Mouse (Mus musculus) kidney, postnatal 0 days (tissue): ENCODE measurements at regions not wholly inside any gene's neighbourhood (a gene's known extent, or its start where the extent isn't known, plus 50 kb on each side); places are given as distances from the start of the nearest gene placed in this dataset.

Experiments
- ATAC-seq: fragments of 200-750 bp; cut with Nextera tagmentation; replicated peaks from 2 replicates; pipeline ENCODE4 v1.8.0; 2017; ENCODE audit warnings: low read depth, moderate number of reproducible peaks, moderate TSS enrichment, moderate library complexity; ENCODE audit not compliant: low FRiP score
- DNase-seq: peaks from one replicate; pipeline ENCODE4 v3.0.0-alpha.2; 2016; ENCODE audit warnings: low spot score
- H3K27ac ChIP-seq: fragments of 300-500 bp; sonication (generic); 2 replicates; pipeline ENCODE4 v1.5.1; 2014; ENCODE audit warnings: mild to moderate bottlenecking
- H3K27me3 ChIP-seq: fragments of 300-500 bp; sonication (generic); 2 replicates; pipeline ENCODE4 v1.6.1; 2014; ENCODE audit warnings: low read length, mixed read lengths; ENCODE audit not compliant: insufficient read depth
- H3K36me3 ChIP-seq: fragments of 300-500 bp; sonication (generic); 2 replicates; pipeline ENCODE4 v1.6.1; 2014; ENCODE audit warnings: low read length, mixed read lengths; ENCODE audit not compliant: insufficient read depth
- H3K4me1 ChIP-seq: fragments of 300-500 bp; sonication (generic); replicated peaks from 2 replicates; pipeline ENCODE4 v1.6.1; 2014; ENCODE audit warnings: antibody characterized with exemption, low read length, mixed read lengths; ENCODE audit not compliant: insufficient read depth
- H3K4me2 ChIP-seq: fragments of 300-500 bp; sonication (generic); 2 replicates; pipeline ENCODE4 v1.6.1; 2014; ENCODE audit warnings: mild to moderate bottlenecking, low read length, moderate library complexity, mixed read lengths
- H3K4me3 ChIP-seq: fragments of 300-500 bp; sonication (generic); replicated peaks from 2 replicates; pipeline ENCODE4 v1.5.1; 2014; ENCODE audit warnings: low read depth, low read length
- H3K9ac ChIP-seq: fragments of 300-500 bp; sonication (generic); 2 replicates; pipeline ENCODE4 v1.6.1; 2014; ENCODE audit warnings: low read depth, low read length
- H3K9me3 ChIP-seq: fragments of 300-500 bp; sonication (generic); replicated peaks from 2 replicates; pipeline ENCODE4 v1.6.1; 2016; ENCODE audit warnings: low read length, inconsistent platforms, mixed read lengths
- CTCF ChIP-seq: IDR thresholded peaks from 2 replicates; pipeline ENCODE4 v1.5.1; 2016; ENCODE audit warnings: antibody characterized with exemption, low read depth, mild to moderate bottlenecking, moderate library complexity
- WGBS: fragments of 180-500 bp; shearing (Covaris S2); extraction: QIAGEN DNeasy Blood & Tissue Kit; methylation state at CpG from one replicate; pipeline ENCODE4 v1.1.7; 2014; 5-methylcytosine and 5-hydroxymethylcytosine counted together

DNA sequence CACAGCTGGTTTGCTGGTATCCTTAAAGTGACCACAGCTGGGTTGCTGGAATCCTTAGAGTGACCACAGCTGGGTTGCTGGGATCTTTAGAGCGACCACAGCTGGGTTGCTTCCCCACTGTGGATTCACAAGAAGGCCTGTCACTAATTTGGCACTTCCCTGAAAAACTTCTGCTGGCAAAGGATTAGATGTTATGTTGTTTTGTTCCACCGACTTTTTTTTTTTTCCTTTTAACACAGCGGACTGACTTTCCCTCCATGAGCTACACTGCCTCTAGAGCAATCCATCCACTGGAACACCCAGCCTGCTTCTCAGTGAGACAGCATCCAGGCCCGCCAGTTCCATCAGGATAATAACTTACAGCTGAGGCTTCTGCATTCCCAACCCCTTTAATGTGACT, 266.9 kb downstream of the Olfr1505 start:
- DNase-seq: peak; percentile 87
- TF ChIP-seq CTCF: no peak
- H3K9ac ChIP-seq: no peak overlapping the region
- no peaks in the 10 kb centered on the region for H3K4me1 ChIP-seq
- no peak overlapping the region for H3K4me3 ChIP-seq
- no peaks in the 10 kb centered on the region for H3K9me3 ChIP-seq
- no peak overlapping the region for H3K27ac ChIP-seq
- ATAC-seq: peak; percentile 61
- 20% methylated on average over 4 of the region's 4 CpGs for whole genome bisulfite sequencing
- H3K36me3 ChIP-seq: no peaks in the 10 kb centered on the region
- no peaks in the 10 kb centered on the region for H3K27me3 ChIP-seq
- no peak overlapping the region for H3K4me2 ChIP-seq

DNA sequence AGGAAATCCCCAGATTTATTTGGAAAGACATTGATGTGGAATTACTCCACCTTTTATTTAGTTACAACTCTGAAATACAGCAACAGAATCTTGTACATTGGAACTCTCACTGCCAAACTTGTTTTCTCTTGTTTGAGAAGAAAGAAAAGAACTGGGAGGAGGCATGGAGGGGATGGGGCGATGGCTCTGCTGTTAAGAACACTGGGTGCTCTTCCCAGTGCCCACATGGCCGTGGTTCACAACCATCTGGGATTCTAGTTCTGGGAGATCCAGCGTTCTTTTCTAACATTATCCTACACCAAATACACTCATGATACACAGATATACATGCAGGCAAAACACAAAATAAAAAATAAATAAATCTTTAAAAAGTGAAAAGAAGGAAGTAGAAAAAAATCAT, 267.6 kb downstream of the Olfr1505 start:
- no peaks in the 10 kb centered on the region for H3K27me3 ChIP-seq
- H3K4me1 ChIP-seq: no peaks in the 10 kb centered on the region
- H3K27ac ChIP-seq: no peak overlapping the region
- no peak overlapping the region for H3K4me3 ChIP-seq
- WGBS: 78% methylated on average over 3 of the region's 3 CpGs
- no peaks in the 10 kb centered on the region for H3K36me3 ChIP-seq
- no peak overlapping the region for H3K4me2 ChIP-seq
- TF ChIP-seq CTCF: no peak
- DNase-seq (no peak), ATAC-seq (no peak)
- H3K9ac ChIP-seq: no peak overlapping the region
- no peaks in the 10 kb centered on the region for H3K9me3 ChIP-seq

DNA sequence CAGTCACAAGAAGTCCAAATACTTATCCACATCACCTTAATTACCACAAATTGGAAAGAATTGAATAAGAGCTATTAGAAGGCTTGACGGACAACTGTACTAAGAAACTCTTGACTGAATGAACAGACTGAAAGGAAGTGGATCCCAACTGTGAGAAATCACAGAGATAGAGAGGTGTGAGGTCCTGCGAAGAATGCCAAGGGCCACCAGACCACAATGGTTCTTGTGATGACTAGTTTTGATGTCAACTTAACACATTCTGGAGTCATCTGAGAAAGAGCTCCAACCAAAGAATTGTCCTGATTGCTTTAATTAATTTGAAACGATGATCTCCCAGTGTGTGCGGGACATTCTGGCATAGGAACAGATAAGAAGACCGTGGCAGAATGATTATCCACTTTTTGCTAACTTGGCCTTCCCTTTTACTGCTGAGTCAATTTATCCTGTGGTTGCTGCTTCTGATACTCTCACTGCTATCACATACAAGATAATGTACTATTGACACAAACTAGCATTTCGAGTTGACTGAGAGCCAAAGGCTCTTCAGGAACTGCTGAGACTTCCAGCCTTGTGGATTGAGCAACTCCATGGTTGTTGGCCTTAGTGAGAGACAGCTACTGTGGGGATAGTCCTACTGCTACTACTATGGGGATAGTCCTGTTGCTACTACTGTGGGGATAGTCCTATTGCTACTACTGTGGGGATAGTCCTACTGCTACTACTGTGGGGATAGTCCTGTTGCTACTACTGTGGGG, 268.5 kb downstream of the Olfr1505 start:
- no peaks in the 10 kb centered on the region for H3K36me3 ChIP-seq
- H3K4me2 ChIP-seq: no peak overlapping the region
- H3K4me1 ChIP-seq: no peaks in the 10 kb centered on the region
- no peaks in the 10 kb centered on the region for H3K27me3 ChIP-seq
- no peak for TF ChIP-seq CTCF
- DNase-seq: no peak
- H3K9ac ChIP-seq: no peak overlapping the region
- no peak overlapping the region for H3K4me3 ChIP-seq
- H3K27ac ChIP-seq: no peak overlapping the region
- no peak for ATAC-seq
- 91% methylated on average over 6 of the region's 6 CpGs for whole genome bisulfite sequencing
- no peaks in the 10 kb centered on the region for H3K9me3 ChIP-seq

DNA sequence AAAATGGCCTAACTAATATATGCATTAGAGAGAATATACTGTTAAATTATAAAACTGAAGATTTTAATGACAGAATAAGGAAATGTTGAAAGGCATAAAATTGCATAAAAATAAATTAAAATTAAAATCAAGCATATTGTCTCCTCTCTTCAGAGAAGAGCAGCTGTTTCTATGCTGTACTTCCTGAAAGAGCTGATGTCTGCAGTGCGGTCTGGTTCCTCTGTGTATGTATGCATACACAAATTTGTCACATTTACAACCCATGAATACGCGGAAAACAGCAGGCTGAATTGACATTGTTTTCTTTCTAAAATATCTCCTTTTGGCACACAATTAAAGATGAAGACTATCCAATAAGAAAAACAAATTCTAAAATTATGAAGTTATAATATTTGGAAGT, 278.5 kb downstream of the Olfr1505 start:
- no peak for TF ChIP-seq CTCF
- DNase-seq (no peak), ATAC-seq (no peak)
- H3K4me2 ChIP-seq: no peak overlapping the region
- H3K27ac ChIP-seq: no peak overlapping the region
- H3K4me3 ChIP-seq: no peak overlapping the region
- H3K36me3 ChIP-seq: no peaks in the 10 kb centered on the region
- H3K9me3 ChIP-seq: no peaks in the 10 kb centered on the region
- 81% methylated on average over 3 of the region's 3 CpGs for WGBS
- no peaks in the 10 kb centered on the region for H3K27me3 ChIP-seq
- H3K9ac ChIP-seq: no peak overlapping the region
- no peaks in the 10 kb centered on the region for H3K4me1 ChIP-seq

DNA sequence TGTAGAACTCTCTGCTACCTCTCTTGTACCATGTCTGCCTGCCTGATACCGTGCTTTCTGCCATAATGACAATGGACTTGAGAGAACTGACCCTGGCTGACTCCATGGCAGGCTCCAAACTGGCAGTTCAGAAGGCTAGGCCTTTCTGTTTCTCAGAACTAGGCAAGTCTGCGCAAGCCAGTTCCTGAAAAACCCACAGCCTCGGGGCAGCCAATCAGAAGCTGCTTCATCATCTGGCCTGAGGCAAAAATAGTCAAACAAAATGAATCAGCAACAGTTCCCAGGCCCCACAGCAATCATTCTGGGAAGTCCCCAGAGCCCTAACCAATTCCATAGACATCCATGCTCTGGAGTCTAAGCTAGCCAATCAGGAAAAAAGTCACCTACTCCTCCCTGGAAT, 284.5 kb downstream of the Olfr1505 start:
- H3K4me3 ChIP-seq: no peak overlapping the region
- H3K9ac ChIP-seq: no peak overlapping the region
- no peak for TF ChIP-seq CTCF
- no peak overlapping the region for H3K27ac ChIP-seq
- no peak for DNase-seq
- no peak overlapping the region for H3K4me2 ChIP-seq
- H3K4me1 ChIP-seq: no peaks in the 10 kb centered on the region
- 91% methylated on average over 3 of the region's 3 CpGs for WGBS
- no peak for ATAC-seq
- H3K27me3 ChIP-seq: no peaks in the 10 kb centered on the region
- H3K36me3 ChIP-seq: no peaks in the 10 kb centered on the region
- no peaks in the 10 kb centered on the region for H3K9me3 ChIP-seq

DNA sequence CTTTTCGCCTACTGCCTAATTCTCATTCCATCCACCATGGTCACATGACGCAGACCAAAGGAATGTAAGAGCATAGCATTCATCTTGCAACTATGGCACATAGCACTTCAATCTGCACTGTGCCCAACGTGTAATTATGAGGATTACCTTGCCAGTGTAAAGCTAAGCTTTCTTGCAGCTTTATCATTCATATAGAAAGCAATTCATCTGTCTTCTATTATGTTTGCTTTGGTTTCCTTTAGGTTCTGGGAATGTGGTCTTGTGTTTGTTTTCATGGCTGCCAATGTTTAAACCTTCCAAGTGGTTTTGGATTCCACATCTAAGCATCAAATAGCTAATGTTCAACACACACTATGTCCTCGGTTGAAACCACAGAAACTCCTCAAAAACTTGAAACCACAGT, 307.2 kb downstream of the Olfr1505 start:
- Histone ChIP-seq H3K27ac (no peak overlapping the region), H3K27me3 (no peaks in the 10 kb centered on the region), H3K9me3 (no peaks in the 10 kb centered on the region), H3K9ac (no peak overlapping the region), H3K4me3 (no peak overlapping the region), H3K36me3 (no peaks in the 10 kb centered on the region), H3K4me1 (no peaks in the 10 kb centered on the region), H3K4me2 (no peak overlapping the region)
- no peak for TF ChIP-seq CTCF
- WGBS: 75% methylated on average over 4 of the region's 4 CpGs
- DNase-seq (no peak), ATAC-seq (no peak)

DNA sequence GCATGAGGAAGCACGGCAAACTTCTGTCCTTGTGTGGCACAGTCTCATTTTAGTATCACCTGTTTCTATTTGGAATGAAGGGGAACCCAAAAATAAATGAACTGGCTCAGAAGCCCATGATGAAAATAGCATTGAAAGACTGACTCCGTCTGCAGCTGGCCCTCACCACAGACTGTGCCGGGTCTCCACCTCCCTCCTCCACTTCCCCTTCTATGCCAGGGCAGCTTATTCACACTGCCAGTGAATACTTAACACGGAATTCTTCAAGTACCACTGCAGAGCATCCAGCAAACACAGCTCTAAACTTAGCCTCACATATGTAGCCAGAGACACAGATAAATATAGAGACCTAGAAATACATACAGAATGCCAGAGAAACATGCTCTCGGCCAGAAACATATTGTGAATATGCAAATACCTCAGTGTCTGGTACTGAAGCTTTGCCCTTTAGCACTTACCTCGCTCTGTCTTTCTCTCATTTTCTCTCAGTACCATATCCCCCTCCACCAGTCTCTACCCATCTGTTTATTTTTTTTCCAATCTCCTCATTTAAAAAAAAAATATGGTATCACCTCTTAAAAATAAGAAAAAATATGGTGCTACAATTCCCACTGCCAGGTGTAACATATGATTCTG, 311.8 kb downstream of the Olfr1505 start:
- H3K27me3 ChIP-seq: no peaks in the 10 kb centered on the region
- H3K36me3 ChIP-seq: no peaks in the 10 kb centered on the region
- no peak overlapping the region for H3K9ac ChIP-seq
- 72% methylated on average over 6 of the region's 6 CpGs for WGBS
- DNase-seq: no peak
- H3K27ac ChIP-seq: no peak overlapping the region
- no peak for ATAC-seq
- H3K4me1 ChIP-seq: no peaks in the 10 kb centered on the region
- no peak overlapping the region for H3K4me3 ChIP-seq
- no peak overlapping the region for H3K4me2 ChIP-seq
- H3K9me3 ChIP-seq: no peaks in the 10 kb centered on the region
- TF ChIP-seq CTCF: no peak
